Mouse (Mus musculus) bone marrow macrophage, adult 2 months (primary cell): ENCODE measurements around the gene Ppard.

Experiments used
- CTCF ChIP-seq: IDR thresholded peaks from 2 replicates; pipeline ENCODE4 v1.5.1; 2012; ENCODE audit warnings: low read depth, mild to moderate bottlenecking, low read length, moderate library complexity
- POLR2A ChIP-seq: IDR thresholded peaks from 2 replicates; pipeline ENCODE4 v1.6.1; 2012; ENCODE audit warnings: mild to moderate bottlenecking, low read depth, low read length, borderline replicate concordance

DNA sequence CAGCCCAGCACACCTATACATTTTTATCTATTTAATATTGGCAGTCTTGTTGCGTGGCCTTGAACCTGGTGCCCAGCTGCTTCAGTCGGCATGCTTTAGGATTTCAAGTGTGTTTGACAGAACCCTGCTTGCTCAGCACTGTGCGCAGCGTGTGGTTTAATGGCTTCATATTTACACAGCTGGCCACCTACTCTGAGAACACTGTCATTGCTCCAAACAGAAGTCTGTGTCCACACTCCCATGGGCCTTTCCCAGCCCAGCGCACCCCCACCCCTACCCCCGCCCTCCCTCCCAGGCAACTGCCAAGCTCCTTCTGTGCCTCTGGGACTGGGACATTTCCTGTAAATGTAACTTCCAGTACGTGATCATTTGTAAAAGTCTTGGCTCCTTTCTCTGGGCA lies 20.7 kb downstream of the Ppard start:
- TF ChIP-seq CTCF, result no peak
- TF ChIP-seq POLR2A, result no peak
